Mouse (Mus musculus) kidney, adult 2 months (tissue): Measurements from ENCODE around the gene Gm15737.

Experiments used
- CTCF ChIP-seq: fragments of 200-500 bp; conservative IDR thresholded peaks from 2 replicates; pipeline ENCODE4 v1.5.1; 2011; ENCODE audit warnings: low read depth, mild to moderate bottlenecking, control low read depth, low read length, moderate library complexity, mixed read lengths; ENCODE audit not compliant: insufficient read depth, insufficient read length
- POLR2A ChIP-seq: fragments of 200-500 bp; IDR thresholded peaks from one replicate; pipeline ENCODE4 v1.6.1; 2011; ENCODE audit warnings: low read depth, low read length, control low read depth

GRCm38 (mm10) chr6:92871813-92872212, 2.7 kb downstream of the Gm15737 start:
- TF ChIP-seq CTCF: no peak
- TF ChIP-seq POLR2A: no peak
